Mouse (Mus musculus) kidney, postnatal 0 days (tissue): Measurements from ENCODE around the gene Ccdc162. TPM values are rescaled to one million over a fixed set of nuclear protein-coding genes. Genes with fewer than 3 reads are reported as not detected.

ENCODE experiments used
- ATAC-seq: fragments of 200-750 bp; cut with Nextera tagmentation; replicated peaks from 2 replicates; pipeline ENCODE4 v1.8.0; 2017; ENCODE audit warnings: low read depth, moderate number of reproducible peaks, moderate TSS enrichment, moderate library complexity; ENCODE audit not compliant: low FRiP score
- DNase-seq: peaks from one replicate; pipeline ENCODE4 v3.0.0-alpha.2; 2016; ENCODE audit warnings: low spot score
- H3K27ac ChIP-seq: fragments of 300-500 bp; sonication (generic); 2 replicates; pipeline ENCODE4 v1.5.1; 2014; ENCODE audit warnings: mild to moderate bottlenecking
- H3K27me3 ChIP-seq: fragments of 300-500 bp; sonication (generic); 2 replicates; pipeline ENCODE4 v1.6.1; 2014; ENCODE audit warnings: low read length, mixed read lengths; ENCODE audit not compliant: insufficient read depth
- H3K36me3 ChIP-seq: fragments of 300-500 bp; sonication (generic); 2 replicates; pipeline ENCODE4 v1.6.1; 2014; ENCODE audit warnings: low read length, mixed read lengths; ENCODE audit not compliant: insufficient read depth
- H3K4me1 ChIP-seq: fragments of 300-500 bp; sonication (generic); replicated peaks from 2 replicates; pipeline ENCODE4 v1.6.1; 2014; ENCODE audit warnings: antibody characterized with exemption, low read length, mixed read lengths; ENCODE audit not compliant: insufficient read depth
- H3K4me2 ChIP-seq: fragments of 300-500 bp; sonication (generic); 2 replicates; pipeline ENCODE4 v1.6.1; 2014; ENCODE audit warnings: mild to moderate bottlenecking, low read length, moderate library complexity, mixed read lengths
- H3K4me3 ChIP-seq: fragments of 300-500 bp; sonication (generic); replicated peaks from 2 replicates; pipeline ENCODE4 v1.5.1; 2014; ENCODE audit warnings: low read depth, low read length
- H3K9ac ChIP-seq: fragments of 300-500 bp; sonication (generic); 2 replicates; pipeline ENCODE4 v1.6.1; 2014; ENCODE audit warnings: low read depth, low read length
- H3K9me3 ChIP-seq: fragments of 300-500 bp; sonication (generic); replicated peaks from 2 replicates; pipeline ENCODE4 v1.6.1; 2016; ENCODE audit warnings: low read length, inconsistent platforms, mixed read lengths
- CTCF ChIP-seq: IDR thresholded peaks from 2 replicates; pipeline ENCODE4 v1.5.1; 2016; ENCODE audit warnings: antibody characterized with exemption, low read depth, mild to moderate bottlenecking, moderate library complexity
- WGBS: fragments of 180-500 bp; shearing (Covaris S2); extraction: QIAGEN DNeasy Blood & Tissue Kit; methylation state at CpG from one replicate; pipeline ENCODE4 v1.1.7; 2014; 5-methylcytosine and 5-hydroxymethylcytosine counted together
- polyA plus RNA-seq: library from polyadenylated mRNA; unstranded; fragments of >200 nt; fragmentation: Nextera tagmentation; extraction: Ambion mirVana; gene quantifications from 2 replicates; pipeline ENCODE4 v1.2.1, GENCODE M21; 2015

Gene Ccdc162
- polyA plus RNA-seq, 1 experiment from 2014 or later = 1.0 TPM

- Histone ChIP-seq H3K4me3 (no peak overlapping the region), H3K4me1 (no peaks in the 10 kb centered on the region), H3K9me3 (no peaks in the 10 kb centered on the region), H3K9ac (no peak overlapping the region), H3K4me2 (no peak overlapping the region), H3K27ac (no peak overlapping the region), H3K36me3 (no peaks in the 10 kb centered on the region), H3K27me3 (no peaks in the 10 kb centered on the region)
- no peak for TF ChIP-seq CTCF
- 48% methylated on average over 6 of the region's 6 CpGs for WGBS
- DNase-seq (no peak), ATAC-seq (no peak)
Measured at GRCm38 (mm10) chr10:41652094-41652775, 64.2 kb downstream of the Ccdc162 start.

GRCm38 (mm10) chr10:41651532-41651931 is 64.9 kb downstream of the Ccdc162 start:
- Histone ChIP-seq H3K4me3 (no peak overlapping the region), H3K27ac (no peak overlapping the region), H3K4me2 (no peak overlapping the region), H3K27me3 (no peaks in the 10 kb centered on the region), H3K4me1 (no peaks in the 10 kb centered on the region), H3K9me3 (no peaks in the 10 kb centered on the region), H3K9ac (no peak overlapping the region), H3K36me3 (no peaks in the 10 kb centered on the region)
- no peak for TF ChIP-seq CTCF
- WGBS = 89% methylated on average over 3 of the region's 3 CpGs
- DNase-seq (no peak), ATAC-seq (no peak)

GRCm38 (mm10) chr10:41649186-41649585 is 67.2 kb downstream of the Ccdc162 start:
- ATAC-seq (no peak), DNase-seq (no peak)
- Histone ChIP-seq H3K36me3 (no peaks in the 10 kb centered on the region), H3K4me2 (no peak overlapping the region), H3K9me3 (no peaks in the 10 kb centered on the region), H3K9ac (no peak overlapping the region), H3K27ac (no peak overlapping the region), H3K27me3 (no peaks in the 10 kb centered on the region), H3K4me1 (no peaks in the 10 kb centered on the region), H3K4me3 (no peak overlapping the region)
- TF ChIP-seq CTCF = no peak
- whole genome bisulfite sequencing = 93% methylated on average over 3 of the region's 5 CpGs

- H3K9me3 ChIP-seq = no peaks in the 10 kb centered on the region
- no peaks in the 10 kb centered on the region for H3K4me1 ChIP-seq
- H3K4me3 ChIP-seq = no peak overlapping the region
- ATAC-seq = no peak
- DNase-seq = peak; percentile 14
- H3K27ac ChIP-seq = no peak overlapping the region
- no peaks in the 10 kb centered on the region for H3K36me3 ChIP-seq
- H3K9ac ChIP-seq = no peak overlapping the region
- no peaks in the 10 kb centered on the region for H3K27me3 ChIP-seq
- TF ChIP-seq CTCF = no peak
- 65% methylated on average over 3 of the region's 3 CpGs for WGBS
- H3K4me2 ChIP-seq = no peak overlapping the region
Measured at GRCm38 (mm10) chr10:41638776-41639175, 77.7 kb downstream of the Ccdc162 start.

GRCm38 (mm10) chr10:41635276-41636033 is 81.0 kb downstream of the Ccdc162 start:
- Histone ChIP-seq H3K4me2 (no peak overlapping the region), H3K36me3 (no peaks in the 10 kb centered on the region), H3K9me3 (no peaks in the 10 kb centered on the region), H3K4me1 (no peaks in the 10 kb centered on the region), H3K27ac (no peak overlapping the region), H3K27me3 (no peaks in the 10 kb centered on the region), H3K4me3 (no peak overlapping the region), H3K9ac (no peak overlapping the region)
- 72% methylated on average over 9 of the region's 9 CpGs for WGBS
- DNase-seq (peak; percentile 23), ATAC-seq (no peak)
- TF ChIP-seq CTCF = no peak

GRCm38 (mm10) chr10:41633801-41634200 is 82.6 kb downstream of the Ccdc162 start:
- Histone ChIP-seq H3K9me3 (no peaks in the 10 kb centered on the region), H3K9ac (no peak overlapping the region), H3K27me3 (no peaks in the 10 kb centered on the region), H3K4me2 (no peak overlapping the region), H3K36me3 (no peaks in the 10 kb centered on the region), H3K4me1 (no peaks in the 10 kb centered on the region), H3K4me3 (no peak overlapping the region), H3K27ac (no peak overlapping the region)
- no peak for ATAC-seq
- WGBS = 92% methylated on average over 11 of the region's 11 CpGs
- no peak for TF ChIP-seq CTCF
- DNase-seq = no peak
